Mouse (Mus musculus): Measurements from ENCODE around the gene Dhx32. TPM values are rescaled to one million over a fixed set of nuclear protein-coding genes. Genes with fewer than 3 reads are reported as not detected.

Dhx32 gene
- polyA plus RNA-seq, 1 experiment from 2014 or later: 51.0 TPM

DNA sequence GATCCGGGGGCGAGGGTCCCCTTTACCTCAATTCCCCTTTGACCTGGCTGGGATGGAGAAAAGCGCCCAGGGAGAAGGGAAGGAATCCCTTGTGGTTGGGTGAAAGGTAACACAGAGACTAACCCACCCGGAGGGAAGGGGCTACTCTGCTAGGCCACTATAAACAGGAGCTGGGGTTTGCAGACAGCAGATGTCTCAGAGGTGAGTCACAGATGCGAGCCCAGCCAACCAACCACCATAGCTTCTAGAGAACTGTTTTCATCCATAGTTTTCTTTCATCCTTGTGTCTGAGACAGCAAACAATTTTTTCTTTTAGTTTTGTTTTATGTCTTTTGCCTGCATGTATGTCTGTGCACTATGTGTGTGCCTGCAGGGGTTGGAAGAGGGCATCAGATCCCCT lies 17.4 kb upstream of the Dhx32 start:
- H3K4me2 ChIP-seq (ENCODE audit: low read length): no peak overlapping the region
- no peak overlapping the region for H3K27ac ChIP-seq (ENCODE audit: low read length)
- H3K36me3 ChIP-seq (ENCODE audit: control insufficient read depth, insufficient read depth): no peaks in the 10 kb centered on the region
- no peak overlapping the region for H3K4me3 ChIP-seq (replicated peaks; ENCODE audit: low read length)
- no peak for ATAC-seq
- WGBS: 86% methylated on average over 5 of the region's 5 CpGs
- no peaks in the 10 kb centered on the region for H3K4me1 ChIP-seq (replicated peaks; ENCODE audit: control insufficient read depth, insufficient read depth, low read length)
- no peaks in the 10 kb centered on the region for H3K9me3 ChIP-seq (ENCODE audit: control insufficient read depth, low read length)
- no peak overlapping the region for H3K9ac ChIP-seq (replicated peaks; ENCODE audit: low read depth, low read length)
- no peaks in the 10 kb centered on the region for H3K27me3 ChIP-seq (replicated peaks; ENCODE audit: control insufficient read depth, insufficient read depth, low read length)

DNA sequence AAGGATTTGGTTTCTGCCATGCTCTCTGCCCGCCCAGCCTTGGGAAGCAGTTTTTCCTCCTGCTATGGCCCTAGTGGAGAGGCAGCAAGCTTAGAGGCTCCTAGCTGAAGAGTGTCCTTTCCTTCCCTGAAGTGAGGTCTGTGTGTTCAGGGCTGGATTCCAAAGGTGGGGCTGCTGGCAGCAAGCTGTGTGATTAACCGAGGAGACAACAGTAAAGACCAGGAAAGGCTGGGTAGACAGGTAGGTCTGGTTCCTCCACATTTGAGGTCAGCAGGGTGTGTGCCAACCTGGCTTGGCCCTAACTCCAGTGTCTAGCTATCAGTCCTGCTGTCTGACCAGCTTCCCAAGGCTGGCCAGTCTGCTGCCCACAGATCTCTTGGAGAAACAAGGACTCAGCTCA lies 12.2 kb upstream of the Dhx32 start:
- no peaks in the 10 kb centered on the region for H3K36me3 ChIP-seq (ENCODE audit: control insufficient read depth, insufficient read depth)
- 92% methylated on average over 2 of the region's 2 CpGs for WGBS
- no peaks in the 10 kb centered on the region for H3K27me3 ChIP-seq (replicated peaks; ENCODE audit: control insufficient read depth, insufficient read depth, low read length)
- no peak overlapping the region for H3K4me3 ChIP-seq (replicated peaks; ENCODE audit: low read length)
- H3K9ac ChIP-seq (replicated peaks; ENCODE audit: low read depth, low read length): no peak overlapping the region
- H3K4me1 ChIP-seq (replicated peaks; ENCODE audit: control insufficient read depth, insufficient read depth, low read length): peaks cover 11% of the 10 kb centered on the region; the same call in 1 of the 2 replicates
- no peak overlapping the region for H3K27ac ChIP-seq (ENCODE audit: low read length)
- no peak for ATAC-seq
- H3K4me2 ChIP-seq (ENCODE audit: low read length): no peak overlapping the region
- H3K9me3 ChIP-seq (ENCODE audit: control insufficient read depth, low read length): no peaks in the 10 kb centered on the region

DNA sequence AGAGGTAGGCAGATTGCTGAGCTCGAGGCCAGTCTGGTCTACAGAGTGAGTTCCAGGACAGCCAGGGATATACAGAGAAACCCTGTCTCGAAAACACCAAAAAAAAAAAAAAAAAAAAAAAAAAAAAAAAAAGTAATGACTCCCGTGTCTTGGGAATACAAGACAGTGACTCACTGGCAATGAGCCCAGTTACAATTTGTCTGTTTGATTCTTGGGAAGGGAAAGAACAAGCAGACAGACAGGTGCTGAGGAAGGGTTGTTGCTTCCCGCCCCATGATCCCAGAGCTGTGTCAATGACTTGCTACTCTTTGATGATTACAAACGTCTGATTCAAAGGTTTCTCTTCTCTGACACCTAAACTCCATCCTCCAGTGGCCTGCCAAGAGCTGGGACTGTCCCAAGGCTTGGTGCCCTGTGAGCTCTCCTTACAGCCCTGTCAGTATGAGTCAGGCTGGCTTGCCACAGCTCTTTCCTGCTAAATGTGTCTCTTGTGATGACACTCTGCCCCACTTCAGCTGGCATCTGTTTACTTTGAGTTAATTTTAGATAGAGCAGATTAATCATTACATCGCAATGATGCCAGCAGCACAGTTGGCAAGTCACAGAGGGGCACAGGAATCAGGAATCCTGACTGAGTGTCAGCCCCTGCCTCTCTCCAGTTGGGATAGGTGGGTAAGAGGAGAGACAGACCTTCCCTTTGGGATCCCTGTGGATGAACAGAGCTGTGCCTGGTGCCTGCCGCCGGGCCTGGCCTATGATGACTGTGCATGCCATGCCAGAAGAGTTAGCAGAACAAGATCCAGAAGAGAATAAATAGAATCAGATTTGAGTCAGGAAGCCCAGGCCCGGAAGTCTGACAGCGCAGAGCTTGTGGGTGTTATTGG lies 11.0 kb upstream of the Dhx32 start:
- H3K9ac ChIP-seq (replicated peaks; ENCODE audit: low read depth, low read length): no peak overlapping the region
- H3K4me2 ChIP-seq (ENCODE audit: low read length): no peak overlapping the region
- no peak overlapping the region for H3K4me3 ChIP-seq (replicated peaks; ENCODE audit: low read length)
- H3K27ac ChIP-seq (ENCODE audit: low read length): peak overlapping the region; percentile 33; the same call in 1 of the 2 replicates
- H3K9me3 ChIP-seq (ENCODE audit: control insufficient read depth, low read length): no peaks in the 10 kb centered on the region
- peaks cover 11% of the 10 kb centered on the region; the same call in 1 of the 2 replicates for H3K4me1 ChIP-seq (replicated peaks; ENCODE audit: control insufficient read depth, insufficient read depth, low read length)
- H3K36me3 ChIP-seq (ENCODE audit: control insufficient read depth, insufficient read depth): no peaks in the 10 kb centered on the region
- WGBS: 61% methylated on average over 10 of the region's 10 CpGs
- no peaks in the 10 kb centered on the region for H3K27me3 ChIP-seq (replicated peaks; ENCODE audit: control insufficient read depth, insufficient read depth, low read length)
- peak; percentile 43; the same call in 1 of the 2 replicates for ATAC-seq

DNA sequence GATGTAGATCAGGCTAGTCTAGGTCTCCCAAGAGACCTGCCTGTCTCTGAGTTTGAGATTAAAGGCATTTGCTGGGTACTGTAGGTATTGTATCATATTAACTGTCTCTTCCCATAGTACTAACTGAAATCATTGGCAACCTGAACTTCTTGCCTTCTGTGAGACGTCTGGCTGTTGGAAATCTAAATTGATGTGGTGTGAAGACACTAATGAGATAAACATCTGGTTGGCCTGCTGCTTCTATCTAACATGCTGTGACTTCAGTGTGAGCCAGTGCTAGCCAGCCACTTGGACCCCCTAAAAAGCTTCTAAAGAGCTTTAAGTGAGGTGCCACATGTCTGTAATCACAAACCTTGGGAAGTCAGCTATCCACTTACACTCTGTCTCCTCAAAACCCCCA lies 10.2 kb upstream of the Dhx32 start:
- Histone ChIP-seq H3K27ac (ENCODE audit: low read length) (no peak overlapping the region), H3K4me3 (replicated peaks; ENCODE audit: low read length) (no peak overlapping the region), H3K4me2 (ENCODE audit: low read length) (no peak overlapping the region), H3K36me3 (ENCODE audit: control insufficient read depth, insufficient read depth) (no peaks in the 10 kb centered on the region), H3K4me1 (replicated peaks; ENCODE audit: control insufficient read depth, insufficient read depth, low read length) (peaks cover 11% of the 10 kb centered on the region; the same call in 1 of the 2 replicates), H3K27me3 (replicated peaks; ENCODE audit: control insufficient read depth, insufficient read depth, low read length) (no peaks in the 10 kb centered on the region), H3K9me3 (ENCODE audit: control insufficient read depth, low read length) (no peaks in the 10 kb centered on the region), H3K9ac (replicated peaks; ENCODE audit: low read depth, low read length) (no peak overlapping the region)
- no peak for ATAC-seq
- 42% methylated on average over 1 of the region's 1 CpGs for WGBS

DNA sequence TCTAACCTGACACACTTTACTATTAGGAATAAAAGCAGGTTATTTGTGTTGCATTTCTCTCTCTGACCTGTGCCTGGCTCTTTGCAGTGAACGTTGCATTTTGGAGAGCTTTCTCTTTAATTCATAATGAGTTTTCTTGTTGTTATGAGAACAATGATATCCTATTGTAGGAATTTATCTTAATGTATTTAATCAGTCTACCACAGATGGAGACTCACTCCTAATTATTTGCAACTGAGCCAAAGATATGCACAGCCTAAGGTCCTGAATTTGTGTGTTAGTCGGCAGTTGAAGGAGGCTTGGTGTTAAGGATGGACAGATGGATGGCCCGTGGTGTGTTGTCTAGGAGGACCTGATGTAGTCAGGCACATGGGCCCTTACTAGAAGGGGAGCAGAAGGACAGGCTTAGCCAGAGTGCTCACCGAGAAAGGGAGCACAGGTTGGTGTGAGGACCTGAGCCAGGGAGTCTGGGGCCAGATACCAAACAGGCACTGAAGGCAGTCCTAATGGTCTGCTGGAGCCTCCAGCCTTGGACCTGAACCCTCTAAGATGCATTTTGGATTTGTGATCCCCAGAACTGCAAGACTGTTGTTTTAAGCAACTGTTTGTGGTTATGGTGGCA lies 8.2 kb upstream of the Dhx32 start:
- 68% methylated on average over 4 of the region's 4 CpGs for WGBS
- Histone ChIP-seq H3K4me3 (replicated peaks; ENCODE audit: low read length) (no peak overlapping the region), H3K9ac (replicated peaks; ENCODE audit: low read depth, low read length) (no peak overlapping the region), H3K27ac (ENCODE audit: low read length) (no peak overlapping the region), H3K36me3 (ENCODE audit: control insufficient read depth, insufficient read depth) (no peaks in the 10 kb centered on the region), H3K4me2 (ENCODE audit: low read length) (no peak overlapping the region), H3K27me3 (replicated peaks; ENCODE audit: control insufficient read depth, insufficient read depth, low read length) (no peaks in the 10 kb centered on the region), H3K4me1 (replicated peaks; ENCODE audit: control insufficient read depth, insufficient read depth, low read length) (peaks cover 11% of the 10 kb centered on the region; the same call in 1 of the 2 replicates), H3K9me3 (ENCODE audit: control insufficient read depth, low read length) (no peaks in the 10 kb centered on the region)
- ATAC-seq: no peak

DNA sequence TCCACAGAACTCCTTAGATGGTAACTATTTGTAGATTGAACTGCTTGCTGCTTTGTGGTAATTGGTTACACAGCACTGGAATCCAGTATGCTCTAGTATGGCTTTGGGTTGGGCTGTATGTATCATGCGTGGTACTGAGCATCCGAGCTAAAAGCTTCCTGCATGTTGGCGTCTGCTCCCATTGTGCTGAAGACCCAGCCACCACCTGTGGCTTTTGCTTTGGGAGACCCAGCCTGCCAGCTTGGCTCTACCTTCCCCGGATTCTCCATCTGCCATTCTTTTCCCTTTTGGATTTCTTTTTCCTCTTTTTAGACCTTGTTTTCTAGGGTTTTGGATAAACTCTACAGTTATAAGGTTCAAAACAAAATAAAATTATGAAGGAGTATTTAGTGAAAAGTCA lies 7.6 kb upstream of the Dhx32 start:
- Histone ChIP-seq H3K4me3 (replicated peaks; ENCODE audit: low read length) (no peak overlapping the region), H3K4me2 (ENCODE audit: low read length) (no peak overlapping the region), H3K9ac (replicated peaks; ENCODE audit: low read depth, low read length) (no peak overlapping the region), H3K36me3 (ENCODE audit: control insufficient read depth, insufficient read depth) (no peaks in the 10 kb centered on the region), H3K27ac (ENCODE audit: low read length) (no peak overlapping the region), H3K4me1 (replicated peaks; ENCODE audit: control insufficient read depth, insufficient read depth, low read length) (peaks cover 11% of the 10 kb centered on the region; the same call in 1 of the 2 replicates), H3K27me3 (replicated peaks; ENCODE audit: control insufficient read depth, insufficient read depth, low read length) (no peaks in the 10 kb centered on the region), H3K9me3 (ENCODE audit: control insufficient read depth, low read length) (no peaks in the 10 kb centered on the region)
- WGBS: 83% methylated on average over 4 of the region's 4 CpGs
- ATAC-seq: no peak

DNA sequence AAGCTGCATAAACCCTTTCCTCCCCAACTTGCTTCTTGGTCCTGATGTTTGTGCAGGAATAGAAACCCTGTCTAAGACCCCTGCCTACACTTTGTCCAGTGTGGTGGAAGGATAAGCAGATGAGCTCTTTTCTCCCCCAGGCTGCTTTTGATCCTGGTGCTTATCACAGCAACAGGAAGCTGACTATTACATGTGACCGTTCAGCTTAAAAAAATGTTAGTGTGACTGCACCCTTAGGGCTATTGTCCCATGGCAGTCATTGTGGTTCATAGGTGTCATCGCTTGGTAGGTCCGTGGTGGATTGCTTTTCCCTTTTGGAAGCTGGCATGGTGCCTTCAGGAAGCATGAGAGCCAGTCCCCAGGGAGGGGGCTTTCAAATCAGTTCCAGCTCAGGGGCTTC lies 5.6 kb upstream of the Dhx32 start:
- no peaks in the 10 kb centered on the region for H3K36me3 ChIP-seq (ENCODE audit: control insufficient read depth, insufficient read depth)
- 88% methylated on average over 3 of the region's 3 CpGs for WGBS
- no peak overlapping the region for H3K27ac ChIP-seq (ENCODE audit: low read length)
- no peaks in the 10 kb centered on the region for H3K9me3 ChIP-seq (ENCODE audit: control insufficient read depth, low read length)
- no peak overlapping the region for H3K4me2 ChIP-seq (ENCODE audit: low read length)
- ATAC-seq: no peak
- H3K4me1 ChIP-seq (replicated peaks; ENCODE audit: control insufficient read depth, insufficient read depth, low read length): peaks cover 4% of the 10 kb centered on the region; the same call in 1 of the 2 replicates
- H3K27me3 ChIP-seq (replicated peaks; ENCODE audit: control insufficient read depth, insufficient read depth, low read length): no peaks in the 10 kb centered on the region
- H3K9ac ChIP-seq (replicated peaks; ENCODE audit: low read depth, low read length): no peak overlapping the region
- H3K4me3 ChIP-seq (replicated peaks; ENCODE audit: low read length): no peak overlapping the region

DNA sequence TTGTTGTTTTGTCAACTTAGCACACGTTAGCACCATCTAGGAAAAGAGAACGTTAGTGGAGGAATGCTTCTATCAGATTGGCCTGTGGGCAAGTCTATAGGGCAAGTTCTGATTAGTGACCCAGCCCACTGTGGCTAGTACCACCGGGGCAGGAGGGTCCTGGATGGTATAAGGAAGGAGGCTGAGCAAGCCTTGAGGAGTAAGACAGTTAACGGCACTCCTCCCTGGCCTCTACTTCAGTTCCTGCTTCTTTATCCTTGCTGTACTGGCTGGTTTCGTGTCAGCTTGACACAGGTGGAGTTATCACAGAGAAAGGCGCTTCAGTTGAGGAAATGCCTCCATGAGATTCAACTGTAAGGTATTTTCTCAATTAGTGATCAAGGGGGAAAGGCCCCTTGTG lies 5.0 kb upstream of the Dhx32 start:
- no peak overlapping the region for H3K4me2 ChIP-seq (ENCODE audit: low read length)
- no peak overlapping the region for H3K4me3 ChIP-seq (replicated peaks; ENCODE audit: low read length)
- H3K27me3 ChIP-seq (replicated peaks; ENCODE audit: control insufficient read depth, insufficient read depth, low read length): no peaks in the 10 kb centered on the region
- H3K36me3 ChIP-seq (ENCODE audit: control insufficient read depth, insufficient read depth): no peaks in the 10 kb centered on the region
- no peak overlapping the region for H3K9ac ChIP-seq (replicated peaks; ENCODE audit: low read depth, low read length)
- H3K4me1 ChIP-seq (replicated peaks; ENCODE audit: control insufficient read depth, insufficient read depth, low read length): 0 out of 2 replicates have a peak, but pooled peaks cover 2% of the 10 kb centered on the region
- 86% methylated on average over 6 of the region's 6 CpGs for WGBS
- ATAC-seq: no peak
- no peaks in the 10 kb centered on the region for H3K9me3 ChIP-seq (ENCODE audit: control insufficient read depth, low read length)
- H3K27ac ChIP-seq (ENCODE audit: low read length): no peak overlapping the region

DNA sequence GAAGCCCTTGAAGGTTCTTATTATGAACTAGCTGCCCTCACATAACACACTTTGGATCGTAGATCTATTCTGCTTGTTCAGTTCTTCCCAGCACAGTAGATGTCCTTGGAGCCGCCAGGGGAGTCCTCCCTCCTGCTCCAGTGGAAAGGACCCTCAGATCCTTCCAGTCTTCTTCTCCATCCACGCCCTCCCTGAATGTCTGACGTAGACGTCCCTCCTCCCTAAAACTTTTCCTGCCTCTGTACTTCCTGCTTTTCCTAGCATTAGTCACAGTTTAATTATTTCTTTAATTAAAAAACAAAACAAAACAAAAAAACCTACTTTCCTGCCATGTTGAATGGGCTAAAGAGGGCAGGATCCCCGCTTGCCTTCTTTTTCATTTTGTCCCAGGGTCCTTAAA lies 535 bp downstream of the Dhx32 start:
- Histone ChIP-seq H3K36me3 (ENCODE audit: control insufficient read depth, insufficient read depth) (no peaks in the 10 kb centered on the region), H3K9ac (replicated peaks; ENCODE audit: low read depth, low read length) (no peak overlapping the region), H3K9me3 (ENCODE audit: control insufficient read depth, low read length) (no peaks in the 10 kb centered on the region), H3K4me1 (replicated peaks; ENCODE audit: control insufficient read depth, insufficient read depth, low read length) (no peaks in the 10 kb centered on the region; the same call in 1 of the 2 replicates), H3K4me3 (replicated peaks; ENCODE audit: low read length) (no peak overlapping the region), H3K27me3 (replicated peaks; ENCODE audit: control insufficient read depth, insufficient read depth, low read length) (no peaks in the 10 kb centered on the region), H3K4me2 (ENCODE audit: low read length) (no peak overlapping the region), H3K27ac (ENCODE audit: low read length) (no peak overlapping the region)
- no peak for ATAC-seq
- WGBS: 74% methylated on average over 6 of the region's 6 CpGs
